Mouse (Mus musculus) stomach, postnatal 0 days (tissue): ENCODE data around the gene Cisd3. TPM values are rescaled to one million over a fixed set of nuclear protein-coding genes. Genes with fewer than 3 reads are reported as not detected.
"Not testable (repeated sequence)": the region's sequence is repeated elsewhere in the genome, so short reads cannot be mapped to it uniquely, and the experiment has no call there.

Experiments
- ATAC-seq: fragments of 200-750 bp; cut with Nextera tagmentation; 2 replicates; pipeline ENCODE4 v1.8.0; 2017; ENCODE audit not compliant: low FRiP score, low TSS enrichment
- DNase-seq: peaks from one replicate; pipeline ENCODE4 v3.0.0-alpha.2; 2016; ENCODE audit warnings: low spot score
- H3K27ac ChIP-seq: fragments of 300-500 bp; sonication (generic); replicated peaks from 2 replicates; pipeline ENCODE4 v1.5.1; 2014; ENCODE audit warnings: mild to moderate bottlenecking, control low read depth
- H3K27me3 ChIP-seq: fragments of 300-500 bp; sonication (generic); 2 replicates; pipeline ENCODE4 v1.6.1; 2014; ENCODE audit warnings: low read length; ENCODE audit not compliant: control insufficient read depth, insufficient read depth
- H3K36me3 ChIP-seq: fragments of 300-500 bp; sonication (generic); 2 replicates; pipeline ENCODE4 v1.6.1; 2014; ENCODE audit warnings: low read length, mixed read lengths; ENCODE audit not compliant: control insufficient read depth, insufficient read depth
- H3K4me1 ChIP-seq: fragments of 300-500 bp; sonication (generic); replicated peaks from 2 replicates; pipeline ENCODE4 v1.6.1; 2014; ENCODE audit warnings: antibody characterized with exemption; ENCODE audit not compliant: control insufficient read depth, insufficient read depth
- H3K4me2 ChIP-seq: fragments of 300-500 bp; sonication (generic); replicated peaks from 2 replicates; pipeline ENCODE4 v1.6.1; 2014; ENCODE audit warnings: low read depth, mild to moderate bottlenecking, control low read depth, moderate library complexity
- H3K4me3 ChIP-seq: fragments of 300-500 bp; sonication (generic); 2 replicates; pipeline ENCODE4 v1.5.1; 2014; ENCODE audit warnings: low read depth, low read length, control low read depth
- H3K9ac ChIP-seq: fragments of 300-500 bp; sonication (generic); 2 replicates; pipeline ENCODE4 v1.6.1; 2014; ENCODE audit warnings: mild to moderate bottlenecking, low read length, control low read depth, mixed read lengths
- H3K9me3 ChIP-seq: fragments of 300-500 bp; sonication (generic); 2 replicates; pipeline ENCODE4 v1.6.1; 2016; ENCODE audit warnings: low read length; ENCODE audit not compliant: control insufficient read depth
- CTCF ChIP-seq: IDR thresholded peaks from 2 replicates; pipeline ENCODE4 v1.5.1; 2016; ENCODE audit warnings: antibody characterized with exemption, low read depth, mild to moderate bottlenecking, moderate library complexity
- EP300 ChIP-seq: optimal IDR thresholded peaks from 2 replicates; pipeline ENCODE3; 2016; ENCODE audit warnings: antibody characterized with exemption
- WGBS: fragments of 180-500 bp; shearing (Covaris S2); extraction: QIAGEN DNeasy Blood & Tissue Kit; methylation state at CpG from one replicate; pipeline ENCODE4 v1.1.7; 2014; 5-methylcytosine and 5-hydroxymethylcytosine counted together
- microRNA-seq: library from miRNA; unstranded; fragments of <30 nt; microRNA quantifications from one replicate; pipeline ENCODE4, GENCODE M21; 2016
- polyA plus RNA-seq: library from polyadenylated mRNA; unstranded; fragments of >200 nt; fragmentation: Nextera tagmentation; extraction: Ambion mirVana; gene quantifications from 2 replicates; pipeline ENCODE4 v1.2.1, GENCODE M21; 2015

Gene Cisd3
- polyA plus RNA-seq, 1 experiment from 2014 or later = 44.2 TPM

DNA sequence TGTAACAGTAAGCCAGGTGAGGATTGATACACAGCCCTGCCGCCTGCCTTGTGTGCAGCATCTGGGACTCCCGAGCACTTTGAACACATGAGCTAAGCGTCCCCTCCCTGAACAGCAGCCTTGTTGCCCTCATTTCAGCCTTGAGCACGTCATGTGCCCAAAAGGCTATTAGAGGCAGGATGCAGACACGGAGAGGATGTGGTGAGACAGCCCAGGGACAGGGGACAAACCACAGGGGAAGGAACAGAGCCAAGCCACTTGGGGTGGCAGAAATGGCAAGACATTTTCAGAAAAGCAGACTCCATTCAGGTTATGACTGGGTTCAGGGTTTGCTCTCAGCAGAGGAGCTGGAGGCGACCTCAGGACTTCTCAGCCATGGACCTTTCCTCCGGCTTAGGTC, 42.7 kb downstream of the Cisd3 start:
- Histone ChIP-seq H3K9me3 (no peaks in the 10 kb centered on the region), H3K9ac (no peak overlapping the region), H3K4me1 (no peaks in the 10 kb centered on the region), H3K36me3 (peaks cover 23% of the 10 kb centered on the region), H3K27ac (no peak overlapping the region), H3K4me2 (no peak overlapping the region), H3K27me3 (no peaks in the 10 kb centered on the region), H3K4me3 (no peak overlapping the region)
- TF ChIP-seq EP300 = no peak
- no peak for TF ChIP-seq CTCF
- ATAC-seq = no peak
- DNase-seq = no peak
- 76% methylated on average over 7 of the region's 7 CpGs for WGBS

GRCm38 (mm10) chr11:97728730-97729129, 43.1 kb downstream of the Cisd3 start:
- H3K27ac ChIP-seq = no peak overlapping the region
- ATAC-seq (no peak), DNase-seq (no peak)
- H3K36me3 ChIP-seq = peaks cover 23% of the 10 kb centered on the region
- no peaks in the 10 kb centered on the region for H3K27me3 ChIP-seq
- H3K4me2 ChIP-seq = no peak overlapping the region
- H3K9me3 ChIP-seq = no peaks in the 10 kb centered on the region
- H3K4me1 ChIP-seq = no peaks in the 10 kb centered on the region
- TF ChIP-seq EP300 = no peak
- no peak for TF ChIP-seq CTCF
- H3K4me3 ChIP-seq = no peak overlapping the region
- 80% methylated on average over 7 of the region's 7 CpGs for WGBS
- no peak overlapping the region for H3K9ac ChIP-seq

GRCm38 (mm10) chr11:97733689-97734088, 48.1 kb downstream of the Cisd3 start:
- 42% methylated on average over 10 of the region's 10 CpGs for WGBS
- no peak for DNase-seq

GRCm38 (mm10) chr11:97734810-97735209, 49.2 kb downstream of the Cisd3 start:
- H3K4me3 ChIP-seq, H3K27me3 ChIP-seq, ATAC-seq, H3K4me1 ChIP-seq, H3K9me3 ChIP-seq, H3K27ac ChIP-seq, DNase-seq, H3K9ac ChIP-seq, H3K4me2 ChIP-seq, H3K36me3 ChIP-seq: not testable (repeated sequence)
- WGBS = 79% methylated on average over 5 of the region's 5 CpGs

More at GRCm38 (mm10) chr11:97733689-97734088, 48.1 kb downstream of the Cisd3 start:
- no peaks in the 10 kb centered on the region for H3K9me3 ChIP-seq
- H3K4me1 ChIP-seq = no peaks in the 10 kb centered on the region
- ATAC-seq = no peak
- H3K4me3 ChIP-seq = no peak overlapping the region
- H3K4me2 ChIP-seq = no peak overlapping the region
- no peak overlapping the region for H3K9ac ChIP-seq
- peaks cover 6% of the 10 kb centered on the region for H3K36me3 ChIP-seq
- no peak overlapping the region for H3K27ac ChIP-seq
- H3K27me3 ChIP-seq = no peaks in the 10 kb centered on the region
- TF ChIP-seq CTCF (no peak), EP300 (no peak)

DNA sequence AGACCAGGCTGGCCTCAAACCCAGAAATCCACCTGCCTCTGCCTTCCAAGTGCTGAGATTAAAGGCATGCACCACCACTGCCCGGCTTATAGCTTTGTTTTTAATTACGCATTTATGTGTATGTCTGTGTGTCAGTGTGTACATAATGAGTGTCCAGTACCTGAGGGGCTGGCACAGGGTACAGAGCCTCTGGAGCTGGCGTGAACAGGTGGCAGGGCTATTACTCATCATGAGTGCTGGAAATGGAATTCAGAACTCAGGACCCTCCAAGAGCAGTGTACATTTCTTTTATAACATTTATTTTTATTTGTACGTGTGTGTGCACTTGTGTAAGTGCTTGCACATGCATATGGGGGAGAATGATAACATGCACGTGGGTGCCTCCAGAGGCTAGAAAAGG, 51.0 kb downstream of the Cisd3 start:
- Histone ChIP-seq H3K9me3 (no peaks in the 10 kb centered on the region), H3K27ac (no peak overlapping the region), H3K4me2 (no peak overlapping the region), H3K4me3 (no peak overlapping the region), H3K4me1 (no peaks in the 10 kb centered on the region), H3K27me3 (no peaks in the 10 kb centered on the region), H3K9ac (no peak overlapping the region), H3K36me3 (peaks cover 6% of the 10 kb centered on the region)
- 80% methylated on average over 5 of the region's 5 CpGs for WGBS
- ATAC-seq = no peak
- no peak for DNase-seq
- no peak for TF ChIP-seq CTCF
- TF ChIP-seq EP300 = no peak

GRCm38 (mm10) chr11:97737600-97737999, 52.0 kb downstream of the Cisd3 start:
- no peaks in the 10 kb centered on the region for H3K9me3 ChIP-seq
- no peak overlapping the region for H3K4me2 ChIP-seq
- no peak overlapping the region for H3K9ac ChIP-seq
- no peaks in the 10 kb centered on the region; the same call in 1 of the 2 replicates for H3K36me3 ChIP-seq
- no peak for TF ChIP-seq EP300
- no peak overlapping the region for H3K4me3 ChIP-seq
- 47% methylated on average over 4 of the region's 4 CpGs for WGBS
- no peaks in the 10 kb centered on the region; the same call in 1 of the 2 replicates for H3K4me1 ChIP-seq
- DNase-seq = no peak
- H3K27me3 ChIP-seq = no peaks in the 10 kb centered on the region
- H3K27ac ChIP-seq = no peak overlapping the region; the same call in 1 of the 2 replicates
- ATAC-seq = no peak

Small RNAs within 50 kb of the gene (microRNA-seq; reads per million reads assigned to microRNA genes)
- gene Gm24158 (not detected), gene Mir6927 (not detected)

Other genes starting within 250 kb of the Cisd3 start
- gene 4933428G20Rik, start 185.5 kb upstream of the Cisd3 start, polyA plus RNA-seq = 0.16 and 0.25 TPM in 2 replicates
- 0.49 and 0.50 TPM in 2 replicates for gene Srcin1, start 109.6 kb upstream of the Cisd3 start, polyA plus RNA-seq
- 9.7 and 10.8 TPM in 2 replicates for gene Epop, start 56.1 kb upstream of the Cisd3 start, polyA plus RNA-seq
- gene Mllt6, start 22.4 kb upstream of the Cisd3 start, polyA plus RNA-seq = 1.1 TPM in 2 replicates
- 5.9 and 6.6 TPM in 2 replicates for gene Pcgf2, start 14.7 kb downstream of the Cisd3 start, polyA plus RNA-seq
- 405 and 438 TPM in 2 replicates for gene Psmb3, start 17.6 kb downstream of the Cisd3 start, polyA plus RNA-seq
- 0.73 and 0.75 TPM in 2 replicates for gene Pip4k2b, start 58.9 kb downstream of the Cisd3 start, polyA plus RNA-seq
- 9.0 TPM in 2 replicates for gene Cwc25, start 80.7 kb downstream of the Cisd3 start, polyA plus RNA-seq
- not detected in 2 replicates for gene 1700001P01Rik, start 90.1 kb downstream of the Cisd3 start, polyA plus RNA-seq
- 585 and 586 TPM in 2 replicates for gene Rpl23, start 96.6 kb downstream of the Cisd3 start, polyA plus RNA-seq
- gene Lasp1, start 113.2 kb downstream of the Cisd3 start, polyA plus RNA-seq = 84.0 and 90.1 TPM in 2 replicates
- gene B230217C12Rik, start 155.0 kb downstream of the Cisd3 start, polyA plus RNA-seq = 1.1 and 1.9 TPM in 2 replicates
- 0.29 and 0.34 TPM in 2 replicates for gene Fbxo47, start 198.3 kb downstream of the Cisd3 start, polyA plus RNA-seq